Mouse (Mus musculus) granulocyte monocyte progenitor cell, adult 5-6 weeks (primary cell): ENCODE measurements at regions not wholly inside any gene's neighbourhood (a gene's known extent, or its start where the extent isn't known, plus 50 kb on each side); places are given as distances from the start of the nearest gene placed in this dataset.
A peak's percentile ranks its signal among the peaks of the same experiment; 100 is the strongest.

ENCODE experiments used
- ATAC-seq: replicated peaks from 2 replicates; pipeline ENCODE4 v1.8.0; 2016; ENCODE audit warnings: mild to moderate bottlenecking, moderate TSS enrichment, inconsistent platforms; ENCODE audit not compliant: poor library complexity, severe bottlenecking

DNA sequence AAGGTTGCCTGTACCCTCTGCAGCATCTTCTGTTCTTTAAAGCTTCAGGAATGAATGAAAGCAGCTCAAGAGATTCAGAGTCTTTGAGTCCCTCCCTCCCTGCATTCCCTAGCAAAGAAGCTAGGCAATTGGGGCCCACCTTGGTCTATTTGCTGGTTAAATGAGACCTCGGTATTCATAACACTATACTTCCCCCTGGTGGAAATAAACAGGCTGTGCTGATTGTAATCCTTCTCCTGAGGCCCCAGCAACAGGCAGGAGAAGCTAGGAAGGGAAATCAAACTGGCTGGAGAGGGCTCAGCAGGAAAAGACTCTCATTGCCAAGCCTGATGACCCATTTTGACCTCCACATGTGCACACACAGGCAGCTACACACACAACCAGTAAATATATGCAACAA, 137.1 kb downstream of the Sh3bp4 start:
- no peak for ATAC-seq

- no peak for ATAC-seq
Observed at GRCm38 (mm10) chr1:89211116-89211515, 140.9 kb downstream of the Sh3bp4 start.

DNA sequence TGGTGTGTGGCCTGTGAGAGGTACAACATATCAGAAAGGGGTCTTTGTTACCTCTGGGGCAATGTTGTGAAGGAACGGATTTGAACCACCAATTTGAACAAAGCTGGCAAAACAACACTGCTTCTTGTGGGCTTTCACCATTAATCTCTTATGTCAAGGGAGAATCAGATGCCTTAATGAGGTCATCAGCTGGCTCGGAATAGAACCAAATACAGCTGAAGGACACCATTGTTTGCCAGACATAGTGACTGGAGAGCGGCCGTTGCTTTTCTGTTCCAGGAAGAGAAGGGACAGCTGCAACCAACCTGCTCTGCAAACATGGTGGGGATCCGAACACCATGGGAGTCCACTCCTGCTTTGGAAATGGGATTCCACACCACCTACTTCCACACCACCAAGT, 158.2 kb downstream of the Sh3bp4 start:
- no peak for ATAC-seq

DNA sequence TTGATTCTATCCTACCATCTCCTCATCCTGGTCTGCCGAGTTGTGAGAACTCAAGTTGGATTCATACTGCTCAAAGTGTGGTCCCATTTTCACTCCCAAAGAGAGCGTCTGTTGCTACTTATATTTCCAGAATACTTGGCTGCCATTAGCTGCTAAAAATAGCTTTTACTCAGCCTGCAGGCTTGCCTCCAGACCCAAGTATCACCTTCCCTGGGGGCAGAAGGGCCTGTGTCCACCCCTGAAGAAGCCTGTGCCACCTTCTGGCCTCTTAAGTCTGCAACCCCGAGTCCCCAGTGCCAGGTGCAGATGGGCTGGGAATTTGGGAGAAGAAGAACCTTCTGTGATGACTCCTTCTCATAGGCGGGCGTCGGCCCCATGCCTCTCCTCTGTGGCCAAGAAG, 161.5 kb downstream of the Sh3bp4 start:
- no peak for ATAC-seq

DNA sequence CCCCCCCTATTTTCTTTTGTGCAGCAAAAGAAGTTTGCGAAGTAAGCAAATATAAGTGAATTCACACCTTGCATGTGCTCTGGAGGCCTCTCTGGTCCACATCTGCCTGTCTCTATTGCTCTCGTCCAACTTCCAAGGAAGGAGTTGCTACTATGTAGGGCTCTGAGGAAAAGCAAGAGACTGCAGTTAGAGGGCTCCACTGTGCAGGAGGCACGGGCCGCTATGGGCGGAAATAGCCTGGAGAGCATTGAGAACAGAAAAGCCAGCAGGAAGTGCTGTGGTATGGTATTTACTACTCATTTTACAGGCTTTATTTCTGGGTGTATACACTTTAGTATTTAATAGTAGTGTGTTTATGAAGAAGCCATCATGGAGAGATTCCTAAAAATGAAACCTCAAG, 162.2 kb downstream of the Sh3bp4 start:
- no peak for ATAC-seq

DNA sequence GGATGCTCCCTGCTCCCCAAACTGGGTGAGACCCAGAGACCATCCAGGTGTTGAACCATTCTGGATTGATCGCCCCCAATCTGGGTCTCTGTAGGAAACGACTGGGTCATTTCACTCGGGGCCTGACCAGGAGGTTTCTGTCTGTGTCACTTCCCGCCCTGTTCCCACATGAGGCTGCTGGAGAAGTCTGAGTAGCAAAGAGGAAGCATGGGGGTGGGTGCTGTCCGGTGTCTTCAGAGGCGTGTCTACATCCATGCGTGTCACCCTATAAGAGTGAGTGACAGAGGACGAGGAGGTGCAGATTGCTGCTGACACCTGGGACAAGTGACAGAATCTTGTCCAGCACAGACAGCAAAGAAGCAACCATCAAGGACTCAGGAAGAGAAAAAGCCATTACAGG, 164.7 kb downstream of the Sh3bp4 start:
- peak; percentile 85 for ATAC-seq

DNA sequence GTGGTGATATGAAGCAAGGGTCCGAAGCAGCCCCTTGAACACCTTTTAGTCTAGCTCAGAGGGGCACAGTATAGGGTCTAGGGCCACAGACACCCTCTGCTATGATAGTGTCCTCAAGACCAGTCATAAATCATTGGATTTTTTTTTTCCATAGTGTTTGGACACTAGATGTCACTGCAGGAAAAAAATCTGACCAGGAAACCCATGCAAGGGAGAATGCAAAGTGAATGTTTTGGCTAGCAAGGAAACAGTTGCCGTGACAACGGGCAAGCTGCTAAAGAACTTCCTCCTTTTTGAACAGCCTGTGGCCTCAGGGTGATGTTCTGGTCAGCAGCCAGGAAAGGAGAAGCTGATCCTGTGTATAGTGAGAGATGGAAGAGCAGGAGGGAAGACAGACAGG, 165.1 kb downstream of the Sh3bp4 start:
- peak; percentile 91 for ATAC-seq

GRCm38 (mm10) chr1:89237696-89238095, 167.5 kb downstream of the Sh3bp4 start:
- no peak for ATAC-seq

- no peak for ATAC-seq
Observed at GRCm38 (mm10) chr1:89244598-89244997, 174.4 kb downstream of the Sh3bp4 start.

DNA sequence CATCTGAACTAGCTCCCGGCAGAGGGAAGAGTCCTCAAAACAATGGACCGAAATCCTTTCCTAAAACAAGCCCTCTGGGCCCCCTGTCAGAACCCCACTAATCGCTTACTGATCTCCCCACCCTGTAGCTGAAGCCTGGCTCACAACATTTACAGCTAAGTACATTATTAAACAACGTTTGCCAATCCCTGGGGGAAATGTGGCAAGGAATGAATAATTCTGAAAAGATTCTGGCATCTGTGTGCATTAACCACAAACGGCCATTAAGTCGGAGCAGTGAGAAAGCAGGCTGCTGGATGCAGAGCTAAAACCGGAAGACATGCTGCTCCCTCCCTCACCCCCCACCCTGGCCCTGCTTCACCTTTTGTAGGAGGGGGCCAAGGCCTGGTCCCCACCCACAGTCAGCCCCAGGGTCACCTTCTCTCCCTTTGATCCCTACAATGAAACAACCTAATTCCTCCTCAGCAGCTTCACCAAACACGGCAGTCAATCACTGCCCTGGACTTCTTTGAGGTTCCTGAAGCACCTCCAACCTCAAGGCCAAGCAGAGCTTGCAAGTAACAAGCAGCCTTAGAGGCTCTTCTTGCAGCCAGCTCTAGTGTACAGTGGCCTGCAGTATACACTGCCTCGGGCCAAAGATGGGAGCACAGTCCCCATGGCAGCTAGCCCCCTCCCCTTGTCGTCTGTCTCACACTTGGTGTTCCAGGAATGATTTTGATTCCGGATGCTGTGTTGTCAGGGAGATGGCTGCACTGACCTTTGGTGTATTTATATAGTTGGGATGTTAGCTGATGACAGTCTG, 175.2 kb downstream of the Sh3bp4 start:
- no peak; the same call in 1 of the 2 replicates for ATAC-seq

DNA sequence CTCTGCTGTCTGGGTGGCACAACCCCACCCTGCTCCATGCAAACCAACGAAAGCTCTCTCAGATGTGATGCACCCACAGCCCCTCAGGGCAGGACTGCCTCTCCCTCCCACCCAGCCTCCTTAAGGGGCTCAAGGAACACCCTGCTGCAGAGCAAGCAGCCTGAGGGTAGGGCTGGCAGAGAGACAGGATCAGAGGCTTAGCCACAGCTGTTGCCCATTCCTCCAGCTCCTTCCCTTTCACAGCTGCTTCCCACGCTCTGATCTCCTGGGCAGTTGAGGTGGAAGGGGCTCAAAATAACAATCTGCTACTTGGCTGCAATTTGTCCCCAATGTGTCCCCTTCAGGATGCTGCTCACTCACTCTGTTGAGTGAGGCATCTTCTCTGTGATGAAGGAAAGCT, 181.5 kb downstream of the Sh3bp4 start:
- no peak for ATAC-seq

- ATAC-seq, result peak; percentile 95
Observed at GRCm38 (mm10) chr1:89252528-89252927, 182.3 kb downstream of the Sh3bp4 start.

GRCm38 (mm10) chr1:89257945-89258344, 187.7 kb downstream of the Sh3bp4 start:
- ATAC-seq, result no peak

DNA sequence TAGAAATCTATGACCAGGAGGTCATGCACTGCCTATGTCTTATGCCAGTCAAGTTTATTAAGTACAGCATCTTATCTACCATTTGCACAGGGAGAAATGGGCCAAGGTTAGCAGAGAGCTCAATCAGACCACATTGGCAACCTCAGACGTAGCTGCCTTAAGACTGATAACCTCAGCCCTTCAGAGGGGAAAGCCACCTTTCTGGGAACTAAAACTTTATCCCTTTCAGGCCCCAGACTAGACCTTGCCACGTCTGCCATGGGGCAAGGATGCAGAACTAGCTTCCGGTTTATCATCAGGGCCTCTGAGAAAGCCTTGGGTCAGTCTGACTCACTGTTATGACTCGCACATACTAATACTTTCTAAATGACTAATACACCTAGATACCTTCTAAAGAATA, 188.8 kb upstream of the Agap1 start:
- ATAC-seq, result no peak

DNA sequence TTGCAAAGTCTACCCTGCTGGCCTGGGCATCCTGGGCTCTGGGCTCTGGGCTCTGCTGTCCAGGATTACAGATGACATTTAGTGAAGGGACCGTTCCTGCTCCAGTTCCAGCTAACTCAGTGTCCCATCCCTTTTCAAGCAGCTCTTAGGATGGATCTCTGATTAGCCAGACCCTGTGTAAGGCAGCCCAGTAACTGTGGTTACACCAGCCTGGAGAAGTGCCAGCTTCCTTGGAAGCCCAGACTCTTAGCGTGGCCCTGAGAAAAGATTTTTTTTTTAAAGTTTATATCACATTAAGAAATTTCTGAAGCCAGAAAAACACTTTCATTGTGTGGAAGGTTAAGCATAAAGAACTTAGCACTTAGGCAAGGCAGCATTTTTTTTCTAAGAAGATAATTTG, 185.8 kb upstream of the Agap1 start:
- ATAC-seq, result no peak

GRCm38 (mm10) chr1:89271743-89272142, 182.9 kb upstream of the Agap1 start:
- no peak for ATAC-seq

- ATAC-seq, result no peak
Observed at GRCm38 (mm10) chr1:89273021-89273420, 181.6 kb upstream of the Agap1 start.

GRCm38 (mm10) chr1:89273786-89274362, 180.7 kb upstream of the Agap1 start:
- no peak for ATAC-seq

DNA sequence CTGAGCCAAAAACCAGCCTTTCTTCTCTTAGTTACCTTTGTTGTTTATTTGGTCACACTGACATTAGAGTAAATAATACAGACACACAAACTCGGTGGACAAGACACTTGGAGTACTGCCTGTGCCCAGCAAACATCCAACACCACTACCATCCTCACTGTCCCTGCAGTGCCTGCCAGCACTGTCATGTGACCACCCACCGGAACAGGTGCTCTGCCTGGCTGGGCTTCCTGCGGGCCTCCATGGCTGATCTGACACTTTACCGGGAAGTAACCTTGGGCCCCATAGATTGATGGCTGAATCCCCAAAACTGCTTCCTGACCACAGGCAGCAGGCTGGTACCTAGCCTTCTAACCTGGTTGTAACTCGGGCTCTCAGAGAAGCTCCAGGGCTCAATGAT, 175.2 kb upstream of the Agap1 start:
- ATAC-seq, result no peak

DNA sequence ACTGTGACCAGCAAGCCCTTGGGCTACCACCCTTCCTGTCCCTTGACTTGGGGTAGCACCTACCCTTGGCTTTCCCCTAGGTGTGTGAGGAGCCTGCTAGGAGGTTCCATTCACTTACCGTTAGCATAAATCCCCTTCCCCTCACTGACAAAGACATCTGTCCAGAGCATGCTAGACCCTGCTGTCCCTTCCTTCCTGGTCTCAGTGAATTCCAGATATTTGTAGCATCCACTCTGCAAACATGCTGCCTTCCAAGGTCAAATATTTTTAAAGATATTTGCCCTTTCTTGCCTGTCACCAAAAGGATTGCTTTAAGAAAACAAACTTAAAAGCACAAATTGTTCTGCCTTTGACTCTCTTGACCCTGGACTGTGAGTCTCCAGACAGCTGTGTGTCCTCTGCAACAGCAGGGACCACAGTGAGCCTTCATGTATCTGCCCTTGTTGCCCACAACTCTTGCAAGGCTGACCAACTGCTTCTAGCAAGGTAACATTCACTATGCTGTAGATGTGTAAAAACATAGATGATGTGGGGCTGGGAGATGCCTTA, 173.4 kb upstream of the Agap1 start:
- ATAC-seq, result no peak

GRCm38 (mm10) chr1:89285041-89285440, 169.6 kb upstream of the Agap1 start:
- no peak for ATAC-seq
